Mouse (Mus musculus): ENCODE measurements around the gene Chd1.
A peak's percentile ranks its signal among the peaks of the same experiment; 100 is the strongest.

The Chd1 gene

DNA sequence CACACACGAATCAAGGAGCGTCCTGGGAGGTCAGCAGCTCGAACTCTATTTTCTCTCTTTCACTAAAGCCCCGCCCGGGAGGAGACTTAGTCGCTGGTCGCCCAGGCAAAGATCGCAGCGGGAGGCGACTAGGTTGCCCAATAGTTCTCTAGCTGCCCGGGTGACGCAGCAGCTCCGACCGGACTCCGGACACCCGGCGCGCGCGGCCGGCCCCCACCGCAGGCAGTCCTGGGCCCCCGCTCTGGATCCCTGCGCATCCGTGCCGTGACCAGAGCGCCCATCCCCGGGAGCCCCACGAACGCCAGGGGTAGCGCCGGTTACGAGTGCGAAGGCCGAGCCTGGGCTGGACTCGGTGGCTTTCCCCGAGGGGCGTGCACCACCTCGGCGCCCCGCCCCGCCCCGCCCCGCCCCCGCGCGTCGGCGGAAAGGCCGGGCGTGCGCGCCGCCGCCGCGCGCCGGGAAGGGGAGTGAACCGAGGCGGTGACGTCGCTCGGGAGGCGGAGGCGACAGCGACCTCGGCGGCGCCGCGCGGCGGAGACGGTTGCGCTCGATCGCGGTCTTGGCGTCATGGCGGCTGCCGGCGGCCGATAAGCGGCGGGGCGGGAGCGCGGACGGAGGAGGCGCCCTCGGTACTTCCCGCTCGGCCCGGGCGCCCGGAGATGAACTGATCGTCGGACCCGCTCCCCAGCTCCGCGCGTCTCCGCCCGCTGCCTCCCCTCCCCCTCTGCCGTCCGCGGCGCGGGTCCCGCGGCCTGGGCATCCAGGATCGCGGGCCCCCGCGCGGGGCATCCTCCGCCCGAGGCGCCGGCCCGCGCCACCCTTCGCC lies at the start of gene Chd1:
TSS of gene Chd1 (plus strand) at position 493 of the 826 bp plus-strand sequence.
- DNase-seq = peak; percentile 91

DNA sequence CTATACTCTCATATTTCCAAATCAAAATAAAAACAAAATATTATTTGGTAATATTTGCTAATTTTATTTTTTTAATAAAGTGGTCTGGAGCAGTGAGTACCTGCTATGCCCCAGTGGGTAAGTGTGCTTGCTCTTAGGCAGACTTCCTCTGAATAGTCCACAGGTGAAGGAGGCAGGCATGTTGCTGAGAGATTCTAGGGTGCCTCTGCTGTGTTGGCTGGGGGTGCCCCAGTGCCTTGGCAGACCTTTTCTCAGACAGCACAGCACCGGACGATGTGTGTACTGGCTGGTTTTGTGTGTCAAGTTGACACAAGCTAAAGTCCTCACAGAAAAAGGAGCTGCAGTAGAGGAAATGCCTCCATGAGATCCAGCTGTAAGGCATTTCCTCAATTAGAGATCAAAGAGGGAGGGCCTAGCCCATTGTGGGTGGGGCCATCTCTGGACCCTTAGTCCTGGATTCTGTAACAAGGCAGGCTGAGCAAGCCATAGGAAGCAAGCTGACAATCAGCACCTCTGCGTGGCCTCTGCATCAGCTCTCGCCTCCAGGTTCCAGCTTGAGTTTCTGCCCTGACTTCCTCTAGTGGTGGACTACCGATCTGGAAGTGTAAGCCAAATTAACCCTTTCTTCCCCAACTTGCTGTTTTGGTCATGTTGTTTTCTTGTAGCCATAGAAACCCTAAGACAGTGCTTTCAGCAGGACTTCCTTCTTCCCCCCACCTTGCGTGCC lies 47.7 kb upstream of the Chd1 start:
- DNase-seq = peak; percentile 58

DNA sequence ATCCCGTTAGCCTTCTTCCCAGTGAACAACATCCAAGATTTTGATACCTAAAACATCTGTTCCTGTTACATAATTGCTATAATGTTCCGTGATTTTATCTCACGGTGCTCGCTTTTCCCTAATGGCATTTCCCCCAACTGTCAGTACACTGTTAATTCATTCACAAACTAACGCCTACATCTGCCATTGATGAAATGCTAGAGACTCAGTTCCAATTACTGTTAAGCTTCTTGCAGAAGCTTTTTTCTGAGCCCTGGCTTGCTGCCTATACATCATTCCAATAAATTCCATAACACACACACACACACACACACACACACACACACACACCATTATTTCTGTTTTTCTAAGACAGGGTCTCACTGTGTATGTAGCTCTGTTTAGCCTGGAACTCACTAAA lies 31.9 kb upstream of the Chd1 start:
- no peak for DNase-seq

DNA sequence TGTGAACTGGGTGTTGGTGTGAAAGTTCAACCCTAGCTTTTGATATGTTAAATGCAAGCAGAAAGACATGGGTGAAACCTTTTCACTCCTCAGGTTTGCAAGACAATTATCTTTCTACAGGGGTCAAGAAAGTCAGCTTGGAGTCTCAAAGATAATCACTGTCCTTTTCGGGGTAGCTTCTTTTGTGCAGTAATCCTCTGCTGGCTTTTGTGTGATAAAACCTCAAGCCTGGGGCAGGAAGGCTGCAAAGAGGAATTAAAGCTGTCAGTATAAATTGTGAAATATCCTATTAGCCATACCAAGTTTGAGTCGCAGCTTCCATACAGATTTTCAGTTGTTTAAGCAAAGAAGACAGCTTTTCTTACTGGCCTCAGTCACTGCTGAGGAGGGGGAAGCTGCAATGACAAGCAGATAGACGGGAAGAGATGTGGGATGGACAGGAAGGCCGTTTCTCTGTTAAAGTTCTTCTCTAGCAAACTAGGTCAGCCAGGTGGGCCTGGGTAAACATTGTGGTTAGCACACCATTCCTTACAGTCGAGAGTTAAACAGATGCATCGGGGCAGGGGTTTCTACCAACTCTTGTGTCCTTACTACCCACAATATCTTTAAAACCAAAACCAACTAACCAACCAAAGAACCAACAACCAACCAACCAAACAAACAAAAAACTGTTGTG lies 26.7 kb upstream of the Chd1 start:
- DNase-seq = no peak

- DNase-seq = no peak
Observed at GRCm38 (mm10) chr17:15679966-15680630, 24.7 kb upstream of the Chd1 start.

GRCm38 (mm10) chr17:15680661-15681060 lies 24.1 kb upstream of the Chd1 start:
- no peak for DNase-seq

DNA sequence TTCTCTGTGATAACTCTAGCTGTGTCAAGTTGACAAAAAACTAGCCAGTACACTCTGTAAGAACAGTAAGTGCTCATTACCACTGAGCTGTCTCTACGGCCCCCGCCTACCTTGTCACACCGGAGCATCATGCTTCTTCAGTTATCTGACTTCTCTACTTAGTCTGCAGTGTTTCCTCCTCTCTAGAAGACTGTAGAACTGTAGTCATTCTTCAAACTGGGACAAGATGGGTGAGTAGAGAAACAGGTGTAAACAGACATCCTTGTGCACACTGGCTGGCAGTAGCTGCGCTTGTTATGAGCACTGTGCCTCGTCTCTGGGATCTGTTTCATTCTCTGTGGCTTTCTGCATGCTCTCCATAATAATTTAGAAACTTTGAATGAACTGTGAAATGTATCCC lies 18.4 kb upstream of the Chd1 start:
- DNase-seq = no peak

GRCm38 (mm10) chr17:15690304-15690703 lies 14.5 kb upstream of the Chd1 start:
- DNase-seq = no peak

- no peak for DNase-seq
Observed at GRCm38 (mm10) chr17:15695566-15695965, 9.2 kb upstream of the Chd1 start.

DNA sequence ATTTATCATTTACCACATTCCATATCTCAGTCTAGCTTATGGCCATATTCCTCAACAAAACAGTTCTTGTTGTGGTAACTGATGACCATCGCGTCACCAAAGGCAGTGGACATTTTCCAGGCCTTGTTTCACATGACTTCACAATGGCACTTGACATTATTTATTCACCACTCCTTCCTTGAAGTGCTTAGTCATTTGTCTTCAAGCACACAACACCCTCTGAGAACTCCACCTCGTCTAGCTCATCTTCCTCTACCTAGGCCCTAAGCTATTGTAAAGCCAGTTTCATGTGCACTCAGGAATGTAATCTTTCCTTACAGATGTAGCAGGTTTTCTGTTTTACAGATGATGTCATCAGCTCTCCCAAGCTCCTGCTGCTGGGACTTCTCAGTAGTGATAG lies 5.8 kb upstream of the Chd1 start:
- DNase-seq = no peak

GRCm38 (mm10) chr17:15701505-15701904 lies 3.3 kb upstream of the Chd1 start:
- DNase-seq = no peak

- no peak for DNase-seq
Observed at GRCm38 (mm10) chr17:15704158-15704474, 651 bp upstream of the Chd1 start.

DNA sequence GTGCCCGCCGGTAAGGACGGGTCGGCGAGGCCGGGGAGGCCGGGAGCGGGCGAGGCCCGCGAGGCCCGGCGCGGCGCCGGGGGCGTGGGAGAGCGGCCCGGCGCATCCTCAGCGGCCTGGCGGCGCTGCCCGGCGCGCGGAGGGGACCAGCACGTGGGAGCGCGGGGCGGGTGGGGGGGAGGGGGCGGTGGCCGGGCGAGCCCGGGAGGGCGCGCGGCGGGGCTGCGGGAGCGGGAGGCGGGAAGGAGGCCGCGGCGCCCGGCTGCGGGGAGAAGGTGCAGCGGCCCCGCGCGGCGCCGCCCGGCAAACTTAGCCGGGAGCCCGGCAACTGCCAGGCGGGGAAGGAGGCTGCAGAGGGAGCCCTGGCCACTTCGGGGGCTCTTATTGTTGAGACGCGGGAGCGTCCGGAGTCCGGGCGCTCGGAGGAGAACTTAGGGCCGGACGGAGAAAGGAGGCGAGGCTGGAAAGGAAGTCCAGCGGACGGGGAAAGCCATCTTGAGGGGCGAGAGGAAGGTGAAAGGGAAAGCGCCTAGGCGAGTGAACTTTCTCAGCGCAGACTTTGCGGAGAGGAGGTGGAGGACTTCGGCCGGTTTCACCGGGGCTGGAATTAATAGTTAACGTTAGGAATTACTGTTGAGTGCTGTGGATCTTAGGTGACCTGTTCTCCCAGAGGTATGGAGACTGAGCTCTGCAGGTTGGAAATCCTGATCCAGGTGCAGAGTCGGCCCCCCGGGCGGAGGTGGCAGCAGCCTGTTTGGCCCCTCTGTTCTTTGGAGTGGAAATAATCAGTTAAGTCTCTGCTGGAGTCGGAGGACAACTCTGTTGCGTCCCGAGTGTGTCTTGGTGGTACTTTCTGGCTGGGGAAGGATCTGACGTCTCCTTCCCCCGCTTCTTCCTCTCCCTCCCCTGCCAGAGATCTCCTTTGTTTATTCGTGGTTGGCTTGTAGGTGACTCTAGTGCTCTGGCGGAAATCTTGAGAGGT lies 827 bp downstream of the Chd1 start:
- DNase-seq = peak; percentile 52

GRCm38 (mm10) chr17:15714507-15714906 lies 9.7 kb downstream of the Chd1 start:
- DNase-seq = no peak

- DNase-seq = peak; percentile 54
Observed at GRCm38 (mm10) chr17:15715013-15715902, 10.5 kb downstream of the Chd1 start.

DNA sequence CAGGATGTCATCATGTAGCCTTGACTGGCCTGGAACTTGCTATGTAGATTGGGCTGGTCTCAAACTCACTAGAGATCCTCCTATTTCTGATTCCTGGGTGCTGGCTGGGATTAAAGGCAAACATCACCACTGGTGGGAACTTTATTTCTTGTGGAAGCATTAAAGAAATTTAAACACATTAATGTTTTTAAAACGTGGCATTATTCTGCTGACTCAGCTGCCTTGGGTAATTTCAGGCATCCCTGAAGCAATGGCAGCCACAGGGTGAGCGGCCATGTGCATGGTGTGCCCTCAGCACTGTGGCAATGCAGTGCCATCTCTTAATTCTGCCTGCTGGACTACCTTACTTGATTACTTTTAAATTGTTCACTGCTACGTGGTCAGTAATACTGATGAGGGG lies 11.2 kb downstream of the Chd1 start:
- DNase-seq = no peak

- DNase-seq = no peak
Observed at GRCm38 (mm10) chr17:15720841-15721240, 16.1 kb downstream of the Chd1 start.

- no peak for DNase-seq
Observed at GRCm38 (mm10) chr17:15723291-15723690, 18.5 kb downstream of the Chd1 start.

DNA sequence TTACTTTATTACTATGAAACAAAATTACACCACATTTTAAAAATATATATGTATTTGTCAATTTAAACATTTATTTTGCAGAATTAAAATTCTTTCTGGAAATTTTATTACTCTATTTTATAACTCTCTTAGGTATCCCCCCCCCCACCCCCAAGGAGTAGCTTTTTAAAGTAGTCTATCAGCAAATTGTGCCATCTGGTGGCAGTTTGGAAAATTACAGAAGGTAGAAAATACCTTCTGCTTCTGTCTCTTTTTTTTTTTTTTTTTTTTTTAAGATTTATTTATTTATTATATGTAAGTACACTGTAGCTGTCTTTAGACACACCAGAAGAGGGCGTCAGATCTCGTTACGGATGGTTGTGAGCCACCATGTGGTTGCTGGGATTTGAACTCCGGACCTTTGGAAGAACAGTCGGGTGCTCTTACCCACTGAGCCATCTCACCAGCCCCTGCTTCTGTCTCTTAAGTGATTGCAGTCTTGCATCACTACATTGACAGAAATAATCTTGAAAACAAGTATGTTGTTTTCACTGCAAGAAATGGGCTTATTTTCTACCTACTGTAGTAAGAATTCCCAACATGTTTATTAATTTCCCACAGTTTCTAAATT lies 19.2 kb downstream of the Chd1 start:
- DNase-seq = peak; percentile 75

GRCm38 (mm10) chr17:15731706-15732105 lies 26.9 kb downstream of the Chd1 start:
- DNase-seq = no peak
